Mouse (Mus musculus): ENCODE data around the gene Agbl3. TPM values are rescaled to one million over a fixed set of nuclear protein-coding genes. Genes with fewer than 3 reads are reported as not detected.

Agbl3 gene
- polyA plus RNA-seq, 1 experiment from 2014 or later: 8.7 TPM

GRCm38 (mm10) chr6:34875966-34876834, 96.0 kb downstream of the Agbl3 start:
- Histone ChIP-seq H3K27ac (no peak overlapping the region), H3K4me3 (replicated peaks) (peak overlapping the region; percentile 66; the same call in 1 of the 2 replicates), H3K9me3 (no peaks in the 10 kb centered on the region), H3K27me3 (no peaks in the 10 kb centered on the region), H3K4me2 (replicated peaks) (peak overlapping the region; percentile 73), H3K36me3 (peaks cover 16% of the 10 kb centered on the region), H3K4me1 (replicated peaks) (peaks cover 20% of the 10 kb centered on the region), H3K9ac (replicated peaks) (peak overlapping the region; percentile 84)
- WGBS: 58% methylated on average over 12 of the region's 12 CpGs
- ATAC-seq: no peak

- H3K27ac ChIP-seq: no peak overlapping the region; the same call in 1 of the 2 replicates
- H3K4me2 ChIP-seq (replicated peaks): peak overlapping the region; percentile 73
- 65% methylated on average over 2 of the region's 2 CpGs for WGBS
- H3K36me3 ChIP-seq: peaks cover 20% of the 10 kb centered on the region
- H3K9me3 ChIP-seq: no peaks in the 10 kb centered on the region
- H3K4me3 ChIP-seq (replicated peaks): peak overlapping the region; percentile 66
- ATAC-seq: no peak
- H3K9ac ChIP-seq (replicated peaks): peak overlapping the region; percentile 84
- H3K4me1 ChIP-seq (replicated peaks): peaks cover 20% of the 10 kb centered on the region
- no peaks in the 10 kb centered on the region for H3K27me3 ChIP-seq
Measured at GRCm38 (mm10) chr6:34876835-34877156, 96.6 kb downstream of the Agbl3 start.

- peak; percentile 95 for ATAC-seq
- Histone ChIP-seq H3K27ac (peak within 1 kb of the TSS; percentile 91), H3K9ac (replicated peaks) (peak within 1 kb of the TSS; percentile 84), H3K36me3 (peaks cover 26% of the 10 kb centered on the region), H3K4me1 (replicated peaks) (peaks cover 20% of the 10 kb centered on the region), H3K27me3 (no peaks in the 10 kb centered on the region), H3K4me3 (replicated peaks) (peak within 1 kb of the TSS; percentile 66), H3K4me2 (replicated peaks) (peak within 1 kb of the TSS; percentile 73), H3K9me3 (no peaks in the 10 kb centered on the region)
- WGBS: under 1% methylated on average over 56 of the region's 56 CpGs
Measured at GRCm38 (mm10) chr6:34877509-34878321, 97.5 kb downstream of the Agbl3 start, which contains the start of gene Cyren. TSS of gene Cyren (minus strand) at chr6:34878060.

- Histone ChIP-seq H3K4me3 (replicated peaks) (no peak overlapping the region), H3K9ac (replicated peaks) (no peak overlapping the region), H3K27me3 (no peaks in the 10 kb centered on the region), H3K9me3 (no peaks in the 10 kb centered on the region), H3K27ac (no peak overlapping the region), H3K36me3 (peaks cover 36% of the 10 kb centered on the region), H3K4me1 (replicated peaks) (peaks cover 20% of the 10 kb centered on the region), H3K4me2 (replicated peaks) (no peak overlapping the region)
- WGBS: 91% methylated on average over 16 of the region's 16 CpGs
- ATAC-seq: no peak
Measured at GRCm38 (mm10) chr6:34879101-34879740, 99.0 kb downstream of the Agbl3 start.

- WGBS: 52% methylated on average over 6 of the region's 6 CpGs
- no peak overlapping the region for H3K4me2 ChIP-seq (replicated peaks)
- no peak overlapping the region for H3K27ac ChIP-seq
- H3K27me3 ChIP-seq: no peaks in the 10 kb centered on the region
- ATAC-seq: no peak
- H3K9ac ChIP-seq (replicated peaks): no peak overlapping the region
- peaks cover 42% of the 10 kb centered on the region for H3K36me3 ChIP-seq
- H3K9me3 ChIP-seq: no peaks in the 10 kb centered on the region
- H3K4me3 ChIP-seq (replicated peaks): no peak overlapping the region
- peaks cover 20% of the 10 kb centered on the region for H3K4me1 ChIP-seq (replicated peaks)
Measured at GRCm38 (mm10) chr6:34879911-34880475, 99.8 kb downstream of the Agbl3 start.

GRCm38 (mm10) chr6:34884724-34885123, 104.5 kb downstream of the Agbl3 start:
- WGBS: 94% methylated on average over 7 of the region's 7 CpGs
- H3K4me3 ChIP-seq (replicated peaks): no peak overlapping the region
- H3K27ac ChIP-seq: no peak overlapping the region
- H3K9ac ChIP-seq (replicated peaks): no peak overlapping the region
- H3K4me2 ChIP-seq (replicated peaks): no peak overlapping the region
- no peaks in the 10 kb centered on the region for H3K9me3 ChIP-seq
- peaks cover 60% of the 10 kb centered on the region for H3K36me3 ChIP-seq
- ATAC-seq: no peak
- H3K4me1 ChIP-seq (replicated peaks): peaks cover 18% of the 10 kb centered on the region
- 0 out of 2 replicates have a peak, but pooled peaks cover 5% of the 10 kb centered on the region for H3K27me3 ChIP-seq

GRCm38 (mm10) chr6:34887131-34887850, 107.1 kb downstream of the Agbl3 start:
- peak overlapping the region; percentile 73 for H3K27ac ChIP-seq
- 18% methylated on average over 6 of the region's 6 CpGs for WGBS
- peak; percentile 88 for ATAC-seq
- H3K9ac ChIP-seq (replicated peaks): peak overlapping the region; percentile 43
- no peak overlapping the region for H3K4me3 ChIP-seq (replicated peaks)
- no peaks in the 10 kb centered on the region for H3K9me3 ChIP-seq
- peaks cover 69% of the 10 kb centered on the region for H3K36me3 ChIP-seq
- peaks cover 18% of the 10 kb centered on the region for H3K4me1 ChIP-seq (replicated peaks)
- H3K4me2 ChIP-seq (replicated peaks): no peak overlapping the region
- 0 out of 2 replicates have a peak, but pooled peaks cover 5% of the 10 kb centered on the region for H3K27me3 ChIP-seq

GRCm38 (mm10) chr6:34889185-34889584, 109.0 kb downstream of the Agbl3 start:
- peaks cover 69% of the 10 kb centered on the region for H3K36me3 ChIP-seq

GRCm38 (mm10) chr6:34895569-34895968, 115.3 kb downstream of the Agbl3 start:
- no peak overlapping the region for H3K4me3 ChIP-seq (replicated peaks)
- peaks cover 88% of the 10 kb centered on the region for H3K36me3 ChIP-seq
- no peaks in the 10 kb centered on the region for H3K4me1 ChIP-seq (replicated peaks)
- ATAC-seq: no peak
- no peak overlapping the region for H3K4me2 ChIP-seq (replicated peaks)
- no peak overlapping the region for H3K27ac ChIP-seq
- no peaks in the 10 kb centered on the region for H3K27me3 ChIP-seq
- no peak overlapping the region for H3K9ac ChIP-seq (replicated peaks)
- 89% methylated on average over 7 of the region's 7 CpGs for WGBS
- H3K9me3 ChIP-seq: no peaks in the 10 kb centered on the region

More at GRCm38 (mm10) chr6:34889185-34889584, 109.0 kb downstream of the Agbl3 start:
- Histone ChIP-seq H3K4me1 (replicated peaks) (peaks cover 18% of the 10 kb centered on the region), H3K9me3 (no peaks in the 10 kb centered on the region), H3K4me3 (replicated peaks) (no peak overlapping the region), H3K9ac (replicated peaks) (no peak overlapping the region), H3K4me2 (replicated peaks) (no peak overlapping the region), H3K27me3 (0 out of 2 replicates have a peak, but pooled peaks cover 5% of the 10 kb centered on the region), H3K27ac (no peak overlapping the region)
- ATAC-seq: no peak
- WGBS: 27% methylated on average over 4 of the region's 4 CpGs

GRCm38 (mm10) chr6:34896168-34896780, 116.0 kb downstream of the Agbl3 start:
- ATAC-seq: no peak
- Histone ChIP-seq H3K27me3 (no peaks in the 10 kb centered on the region), H3K9me3 (no peaks in the 10 kb centered on the region), H3K9ac (replicated peaks) (0 out of 2 replicates have a peak overlapping the region, but pooled peaks have one; percentile 28), H3K27ac (no peak overlapping the region), H3K36me3 (peaks cover 88% of the 10 kb centered on the region), H3K4me1 (replicated peaks) (no peaks in the 10 kb centered on the region; the same call in 1 of the 2 replicates), H3K4me2 (replicated peaks) (no peak overlapping the region), H3K4me3 (replicated peaks) (no peak overlapping the region)
- WGBS: 47% methylated on average over 16 of the region's 16 CpGs
